Mouse (Mus musculus) ES-E14 (cell line): ENCODE data around the gene Wnt9a. TPM values are rescaled to one million over a fixed set of nuclear protein-coding genes. Genes with fewer than 3 reads are reported as not detected.

Source experiments
- DNase-seq: peaks from one replicate; pipeline ENCODE4 v3.0.0-alpha.2; 2013; ENCODE audit warnings: low read depth, low spot score
- H3K27ac ChIP-seq: 2 replicates; pipeline ENCODE4 v1.5.1; 2012; ENCODE audit warnings: low read depth, mild to moderate bottlenecking, low read length, moderate library complexity, mixed read lengths; ENCODE audit not compliant: poor library complexity, insufficient read depth, severe bottlenecking
- H3K36me3 ChIP-seq: 2 replicates; pipeline ENCODE4 v1.6.1; 2012; ENCODE audit warnings: mild to moderate bottlenecking, low read length, moderate library complexity, mixed read lengths; ENCODE audit not compliant: control insufficient read depth, poor library complexity, insufficient read depth, severe bottlenecking
- H3K4me1 ChIP-seq, 2 experiments: fragments of 150-350 bp in 1 of 2; sonication (generic) in 1 of 2; 2 replicates each; pipeline ENCODE4 v1.6.1; 2012; ENCODE audit warnings: low read length in 2 of 2, mild to moderate bottlenecking in 1 of 2, mixed read lengths in 1 of 2; ENCODE audit not compliant: control insufficient read depth in 2 of 2, insufficient read depth in 2 of 2, poor library complexity in 1 of 2
- H3K4me3 ChIP-seq, 2 experiments: fragments of 150-350 bp in 1 of 2; sonication (generic) in 1 of 2; 2 replicates each; pipeline ENCODE4 v1.5.1; 2012; ENCODE audit warnings: low read length in 2 of 2, low read depth in 1 of 2, mild to moderate bottlenecking in 1 of 2, mixed read lengths in 1 of 2; ENCODE audit not compliant: insufficient read depth in 1 of 2, poor library complexity in 1 of 2, severe bottlenecking in 1 of 2
- H3K9ac ChIP-seq: 2 replicates; pipeline ENCODE4 v1.6.1; 2012; ENCODE audit warnings: low read depth, mild to moderate bottlenecking, low read length, mixed read lengths; ENCODE audit not compliant: poor library complexity, insufficient read depth, severe bottlenecking
- H3K9me3 ChIP-seq: fragments of 150-350 bp; sonication (generic); 2 replicates; pipeline ENCODE4 v1.6.1; 2012; ENCODE audit warnings: low read depth, mild to moderate bottlenecking, low read length; ENCODE audit not compliant: control insufficient read depth, insufficient read depth
- CHD2 ChIP-seq: IDR thresholded peaks from 2 replicates; pipeline ENCODE4 v1.6.1; 2014; ENCODE audit warnings: mild to moderate bottlenecking, low read depth, low read length, inconsistent platforms
- HCFC1 ChIP-seq: IDR thresholded peaks from 2 replicates; pipeline ENCODE4 v1.6.1; 2012; ENCODE audit warnings: low read length, inconsistent platforms, borderline replicate concordance; ENCODE audit not compliant: insufficient read depth
- MAFK ChIP-seq: IDR thresholded peaks from 2 replicates; pipeline ENCODE4 v1.6.1; 2014; ENCODE audit warnings: mild to moderate bottlenecking, low read depth, low read length, inconsistent platforms; ENCODE audit not compliant: insufficient read depth
- ZC3H11A ChIP-seq: IDR thresholded peaks from 2 replicates; pipeline ENCODE4 v1.6.1; 2012; ENCODE audit warnings: low read depth, mild to moderate bottlenecking, inconsistent platforms, low read length, borderline replicate concordance
- ZNF384 ChIP-seq: IDR thresholded peaks from 2 replicates; pipeline ENCODE4 v1.6.1; 2012; ENCODE audit warnings: low read depth, low read length, inconsistent platforms
- in situ Hi-C, 2 experiments: fragments of 600-800 bp; cut with MboI; formaldehyde crosslinking; loops; one replicate each; pipeline ENCODE4 v1.15.1; 2025; ENCODE audit warnings: low sequenced_read_pairs in 2 of 2, inconsistent platforms in 1 of 2; ENCODE audit not compliant: unreplicated experiment in 2 of 2
- total RNA-seq: library from RNA; depleted of rRNA; stranded (reverse); fragments of 300-350 nt; gene quantifications from 2 replicates; pipeline ENCODE4 v1.2.3, GENCODE M21; 2012

Wnt9a gene
- total RNA-seq, 1 experiment = 5.8 TPM

GRCm38 (mm10) chr11:59263870-59264563 lies 42.7 kb upstream of the Wnt9a start:
- TF ChIP-seq MAFK = no peak
- TF ChIP-seq HCFC1 = no peak
- no peak for TF ChIP-seq CHD2
- TF ChIP-seq ZNF384 = no peak
- no peak for TF ChIP-seq ZC3H11A
- Histone ChIP-seq H3K4me3 (peak overlapping the region; percentile 50 to 65), H3K9ac (peak overlapping the region; percentile 46), H3K36me3 (no peaks in the 10 kb centered on the region), H3K4me1 (peaks cover 0 to 12% of the 10 kb centered on the region in 2 experiments; a peak in 2 of 4 replicates), H3K9me3 (no peaks in the 10 kb centered on the region), H3K27ac (no peak overlapping the region)
- DNase-seq = no peak
- in situ Hi-C loops = no loop called here

DNA sequence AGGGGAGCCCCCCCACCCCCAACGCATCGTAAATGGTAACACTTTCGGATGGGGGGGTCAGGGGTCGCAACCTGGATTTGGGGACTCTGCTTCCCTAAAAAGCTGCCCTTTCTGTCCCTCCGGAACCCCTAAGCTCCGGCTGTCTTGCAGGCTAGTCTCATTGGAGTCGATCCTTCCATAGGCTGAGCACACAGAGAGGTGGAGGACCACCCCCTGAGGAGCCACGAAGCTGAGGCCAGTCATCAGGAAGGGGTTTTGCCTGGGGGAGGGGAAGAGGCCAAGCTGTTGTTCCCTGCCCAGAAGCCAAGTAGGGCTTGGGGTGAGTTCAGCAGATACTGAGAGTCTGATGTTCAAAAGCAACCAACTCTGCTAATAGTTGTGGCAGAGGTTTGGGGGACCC lies 42.1 kb upstream of the Wnt9a start:
- no peak overlapping the region for H3K9ac ChIP-seq
- no peak for DNase-seq
- peak overlapping the region; percentile 50 to 65; a peak in 2 of 4 replicates for H3K4me3 ChIP-seq
- in situ Hi-C loops = no loop called here
- no peaks in the 10 kb centered on the region for H3K36me3 ChIP-seq
- no peaks in the 10 kb centered on the region for H3K9me3 ChIP-seq
- peaks cover 0 to 12% of the 10 kb centered on the region in 2 experiments; a peak in 2 of 4 replicates for H3K4me1 ChIP-seq
- TF ChIP-seq MAFK = no peak
- no peak overlapping the region for H3K27ac ChIP-seq

GRCm38 (mm10) chr11:59265154-59265813 lies 41.4 kb upstream of the Wnt9a start:
- no peak for DNase-seq
- peaks cover 0 to 12% of the 10 kb centered on the region in 2 experiments; a peak in 2 of 4 replicates for H3K4me1 ChIP-seq
- in situ Hi-C loops = no loop called here
- H3K4me3 ChIP-seq = no peak overlapping the region
- no peaks in the 10 kb centered on the region for H3K36me3 ChIP-seq
- no peak for TF ChIP-seq MAFK
- no peak for TF ChIP-seq CHD2
- no peak for TF ChIP-seq HCFC1
- no peak for TF ChIP-seq ZC3H11A
- no peak for TF ChIP-seq ZNF384
- H3K27ac ChIP-seq = no peak overlapping the region
- H3K9ac ChIP-seq = no peak overlapping the region
- H3K9me3 ChIP-seq = no peaks in the 10 kb centered on the region

GRCm38 (mm10) chr11:59266727-59267126 lies 40.0 kb upstream of the Wnt9a start:
- no peak overlapping the region for H3K27ac ChIP-seq
- in situ Hi-C loops = no loop called here
- DNase-seq = no peak
- no peak overlapping the region for H3K4me3 ChIP-seq
- peaks cover 0 to 12% of the 10 kb centered on the region in 2 experiments; a peak in 2 of 4 replicates for H3K4me1 ChIP-seq
- H3K9ac ChIP-seq = no peak overlapping the region
- H3K9me3 ChIP-seq = no peaks in the 10 kb centered on the region
- H3K36me3 ChIP-seq = no peaks in the 10 kb centered on the region
- TF ChIP-seq HCFC1 (no peak), MAFK (no peak), CHD2 (no peak)

DNA sequence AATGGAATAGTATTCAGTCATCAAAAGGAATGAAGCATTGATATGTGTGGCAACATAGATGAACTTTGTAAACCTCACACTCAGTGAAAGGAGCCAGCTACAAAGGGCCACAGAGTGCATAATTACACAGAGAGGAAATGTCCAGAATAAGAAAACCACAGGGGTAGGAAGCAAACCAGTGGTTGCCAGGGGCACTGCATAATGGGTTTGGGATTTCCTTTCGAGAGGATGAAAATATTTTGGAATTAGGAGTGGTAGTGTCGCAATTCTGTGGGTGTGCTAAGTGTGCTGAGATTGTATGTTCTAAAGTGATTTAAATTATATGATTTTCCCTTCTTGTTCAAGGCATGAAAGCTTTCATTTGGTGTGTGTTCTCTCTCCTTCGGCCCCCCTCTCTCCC lies 32.5 kb upstream of the Wnt9a start:
- Histone ChIP-seq H3K4me3 (no peak overlapping the region), H3K4me1 (peaks cover 0 to 2% of the 10 kb centered on the region in 2 experiments; a peak in 2 of 4 replicates), H3K9ac (no peak overlapping the region), H3K27ac (no peak overlapping the region), H3K36me3 (no peaks in the 10 kb centered on the region), H3K9me3 (no peaks in the 10 kb centered on the region)
- no peak for DNase-seq
- TF ChIP-seq CHD2 (no peak), HCFC1 (no peak), MAFK (no peak), ZNF384 (no peak), ZC3H11A (no peak)
- in situ Hi-C loops = no loop called here
